Mouse (Mus musculus): ENCODE measurements at regions not wholly inside any gene's neighbourhood (a gene's known extent, or its start where the extent isn't known, plus 50 kb on each side); places are given as distances from the start of the nearest gene placed in this dataset.

GRCm38 (mm10) chr14:47795062-47795461 is 146.8 kb downstream of the Ktn1 start:
- no peak for DNase-seq (ENCODE audit: low spot score in 2 of 2)

DNA sequence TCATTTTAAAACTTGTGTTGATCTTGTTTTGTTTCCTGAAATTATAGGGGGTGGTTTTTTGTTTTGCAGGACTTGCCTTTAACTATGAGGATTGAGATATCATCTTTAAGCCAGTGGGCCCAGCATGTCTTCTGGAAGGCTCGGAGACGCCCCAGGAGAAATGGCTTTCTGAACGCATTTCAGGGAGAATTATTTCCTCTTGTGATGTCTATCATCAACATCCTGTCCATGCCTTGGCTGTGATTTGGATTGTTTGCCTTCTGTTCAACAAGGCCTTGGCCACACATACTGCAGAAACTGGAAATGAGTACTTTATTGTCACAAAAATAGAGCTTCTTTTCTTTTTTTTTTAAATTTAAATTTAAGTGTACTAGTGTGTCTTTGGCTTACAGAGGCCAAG is 150.0 kb downstream of the Ktn1 start:
- no peak for DNase-seq (ENCODE audit: low spot score in 2 of 2)

- DNase-seq (ENCODE audit: low spot score in 2 of 2), result no peak
Observed at GRCm38 (mm10) chr14:47799564-47799963, 151.3 kb downstream of the Ktn1 start.

DNA sequence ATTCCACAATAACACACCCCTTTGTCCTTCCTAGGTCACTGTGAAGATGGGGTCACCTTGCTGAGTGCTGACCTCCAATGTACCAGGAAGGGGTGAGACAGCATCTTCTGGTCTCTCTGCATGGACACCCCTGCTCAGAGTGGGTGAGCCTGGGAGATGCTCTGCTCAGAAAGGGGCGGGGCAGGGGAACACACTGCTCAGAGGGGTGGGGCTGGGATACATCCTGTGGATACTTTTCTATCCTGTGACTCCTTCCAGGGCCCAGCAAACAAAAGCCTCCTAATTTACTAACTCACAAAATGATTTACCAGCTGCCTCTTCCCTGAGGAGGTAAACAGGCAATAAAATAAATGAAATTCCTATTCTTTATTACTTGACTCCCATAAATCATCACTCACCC is 157.0 kb downstream of the Ktn1 start:
- no peak for DNase-seq (ENCODE audit: low spot score in 2 of 2)

DNA sequence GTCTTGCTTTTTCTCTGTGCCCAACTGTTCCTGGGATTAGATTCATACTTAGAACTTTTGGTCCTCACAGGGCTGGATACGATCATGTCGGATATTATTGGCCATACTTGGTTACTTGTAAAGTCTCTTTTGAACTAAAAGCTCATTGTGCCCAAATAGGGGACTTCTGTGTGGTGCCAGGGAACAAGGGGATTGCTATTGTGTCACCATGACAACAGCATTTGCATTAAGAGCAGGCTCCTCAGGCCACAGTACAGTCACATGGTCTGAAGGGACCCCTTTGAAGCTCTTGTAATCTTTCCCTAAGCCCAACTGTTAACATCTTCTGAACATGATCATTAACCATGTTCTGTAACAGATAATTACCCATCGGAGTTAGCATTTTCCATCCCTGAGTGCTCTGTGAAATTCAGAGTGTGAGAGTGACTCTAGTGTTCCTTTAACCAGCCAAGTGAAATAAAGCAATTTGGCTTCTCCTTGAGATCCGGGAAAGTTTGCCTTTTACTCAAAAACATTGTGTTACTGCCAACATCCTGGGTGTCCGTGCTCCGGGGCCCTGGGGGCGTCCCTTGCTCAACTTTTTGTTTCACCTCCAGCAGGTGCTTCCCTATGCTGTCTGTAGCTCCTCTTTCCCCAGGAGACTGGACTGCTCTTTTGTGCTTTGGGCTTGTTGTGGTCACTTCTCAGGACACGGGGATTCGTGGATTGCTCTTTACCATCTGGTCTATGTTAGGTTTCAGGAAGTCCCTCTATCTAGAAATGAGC is 157.7 kb downstream of the Ktn1 start:
- no peak for DNase-seq (ENCODE audit: low spot score in 2 of 2)

DNA sequence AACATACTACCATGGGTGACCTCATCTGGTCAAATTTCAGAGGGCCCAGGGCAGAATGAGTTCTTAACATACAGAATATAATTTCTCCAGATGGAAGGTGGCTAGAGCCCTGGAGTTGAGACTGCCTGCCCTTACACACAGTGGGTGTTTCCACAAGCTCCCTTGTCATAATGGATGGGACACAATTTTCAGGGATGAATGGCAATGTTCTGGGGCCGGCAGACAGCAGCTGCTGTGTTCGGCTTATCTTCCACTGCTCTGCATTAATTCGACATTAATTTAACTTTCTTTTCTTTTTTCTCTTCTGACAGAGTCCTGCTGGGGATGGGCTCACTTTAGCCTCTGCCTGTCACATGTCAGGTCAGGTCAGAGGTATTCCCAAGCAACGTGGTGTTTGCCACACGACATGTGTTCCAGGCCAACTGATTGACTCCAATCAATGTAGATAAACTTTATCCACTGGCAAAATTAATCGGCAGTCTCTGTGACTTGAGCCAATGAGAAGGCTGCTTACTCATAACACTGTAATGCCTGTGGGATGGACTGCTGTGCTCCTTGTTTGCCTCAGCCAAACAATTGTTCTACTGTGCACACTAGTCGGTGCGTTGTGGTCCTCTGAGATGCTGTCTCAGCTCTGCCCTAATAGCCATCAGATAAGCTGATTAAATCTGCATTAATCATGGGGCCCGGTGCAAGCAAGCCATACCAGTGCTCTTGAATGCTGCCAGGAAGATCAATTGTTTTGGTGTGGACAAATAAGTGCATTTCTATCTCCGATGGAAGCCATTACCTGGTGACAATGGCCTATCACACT is 160.1 kb downstream of the Ktn1 start:
- DNase-seq (ENCODE audit: low spot score in 2 of 2), result no peak

DNA sequence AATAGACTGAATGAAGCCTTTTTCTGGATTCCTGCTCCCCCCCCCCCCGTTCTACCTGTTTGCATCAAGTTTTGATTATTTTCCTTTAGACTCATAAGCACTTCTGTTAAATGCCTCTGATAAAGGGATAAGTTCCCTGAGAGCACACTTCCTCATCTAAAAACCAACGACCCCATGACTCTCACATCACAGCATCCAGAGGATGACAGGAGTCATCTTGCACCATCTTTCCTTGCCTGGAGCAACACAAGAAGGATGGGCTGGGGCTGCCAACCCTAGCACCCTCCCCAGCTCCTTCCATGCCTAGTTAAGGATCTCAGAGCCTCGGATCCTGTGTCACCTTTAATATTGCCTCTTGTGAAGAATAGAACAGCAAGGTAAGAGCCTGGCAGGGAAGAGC is 170.0 kb downstream of the Ktn1 start:
- no peak for DNase-seq (ENCODE audit: low spot score in 2 of 2)

DNA sequence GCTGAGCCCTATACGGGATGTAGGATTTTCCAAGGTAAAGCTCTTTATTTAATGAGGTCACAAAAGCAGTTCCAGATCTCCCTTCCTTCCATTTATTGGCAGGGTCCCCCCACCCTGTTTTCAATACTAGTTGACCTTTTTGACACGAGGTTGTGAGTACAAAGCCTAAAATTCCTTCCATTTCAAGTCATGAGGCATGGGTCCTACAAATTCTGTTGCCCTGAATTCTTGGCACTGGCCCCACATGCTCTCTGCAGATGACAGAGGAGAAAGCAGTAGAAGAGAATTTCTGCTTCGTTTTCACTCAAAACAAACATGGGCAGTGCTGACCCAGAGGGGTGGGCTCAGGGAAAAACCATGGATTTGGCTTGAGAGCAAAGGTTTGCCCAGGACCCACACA is 170.4 kb downstream of the Ktn1 start:
- no peak for DNase-seq (ENCODE audit: low spot score in 2 of 2)

DNA sequence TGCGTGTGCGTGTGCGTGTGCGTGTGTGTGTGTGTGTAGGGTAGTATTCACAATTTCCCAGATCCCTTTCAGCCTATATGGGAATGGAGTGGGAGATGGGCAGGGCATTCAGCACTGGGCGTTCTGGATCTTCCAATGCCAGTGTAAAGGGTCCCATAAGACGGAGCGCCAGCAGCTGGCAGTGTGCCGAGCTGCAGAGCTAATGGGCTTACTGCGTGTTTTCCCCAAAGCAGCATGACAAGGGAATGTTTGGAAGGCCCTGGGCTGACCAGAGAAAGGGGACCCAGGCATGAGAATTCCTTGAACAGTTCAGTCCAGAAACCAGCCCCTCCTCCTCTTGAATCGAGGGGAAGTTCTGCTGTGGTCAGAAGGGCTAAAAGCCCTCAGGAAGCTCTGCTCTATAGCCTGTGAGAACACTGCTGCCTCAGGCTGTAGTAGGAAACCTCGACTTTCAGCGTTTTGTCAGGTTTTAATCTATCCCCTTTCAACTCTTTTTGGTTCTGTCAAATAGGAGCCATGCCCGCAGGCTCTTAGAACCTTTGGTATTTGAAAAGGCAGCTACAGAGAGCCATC is 172.4 kb downstream of the Ktn1 start:
- DNase-seq (ENCODE audit: low spot score in 2 of 2), result no peak

DNA sequence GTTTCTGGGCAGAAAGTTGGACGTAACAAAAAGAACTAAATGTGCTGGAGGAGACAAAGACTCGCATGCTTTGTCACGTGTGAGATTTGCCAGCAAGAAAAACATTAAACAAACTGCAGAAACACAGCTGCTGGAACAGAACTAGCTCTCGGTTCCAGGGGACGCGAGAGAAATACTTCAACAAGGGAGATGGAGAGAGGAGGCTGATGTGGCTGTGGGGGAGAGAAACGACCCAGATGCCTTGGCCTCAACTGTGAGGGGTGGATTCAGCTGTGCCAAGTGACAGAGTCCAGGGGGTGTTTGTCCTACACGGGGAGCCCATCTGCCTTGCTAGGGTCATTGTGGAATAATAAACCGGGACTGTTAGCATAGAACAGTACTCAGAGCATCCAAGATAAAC is 174.9 kb downstream of the Ktn1 start:
- DNase-seq (ENCODE audit: low spot score in 2 of 2), result no peak

GRCm38 (mm10) chr14:47823696-47824095 is 175.4 kb downstream of the Ktn1 start:
- no peak for DNase-seq (ENCODE audit: low spot score in 2 of 2)

- DNase-seq (ENCODE audit: low spot score in 2 of 2), result no peak
Observed at GRCm38 (mm10) chr14:47825446-47825956, 177.3 kb downstream of the Ktn1 start.

GRCm38 (mm10) chr14:47826545-47826944 is 178.3 kb downstream of the Ktn1 start:
- no peak for DNase-seq (ENCODE audit: low spot score in 2 of 2)

GRCm38 (mm10) chr14:47827623-47828022 is 179.4 kb downstream of the Ktn1 start:
- DNase-seq (ENCODE audit: low spot score in 2 of 2), result no peak

DNA sequence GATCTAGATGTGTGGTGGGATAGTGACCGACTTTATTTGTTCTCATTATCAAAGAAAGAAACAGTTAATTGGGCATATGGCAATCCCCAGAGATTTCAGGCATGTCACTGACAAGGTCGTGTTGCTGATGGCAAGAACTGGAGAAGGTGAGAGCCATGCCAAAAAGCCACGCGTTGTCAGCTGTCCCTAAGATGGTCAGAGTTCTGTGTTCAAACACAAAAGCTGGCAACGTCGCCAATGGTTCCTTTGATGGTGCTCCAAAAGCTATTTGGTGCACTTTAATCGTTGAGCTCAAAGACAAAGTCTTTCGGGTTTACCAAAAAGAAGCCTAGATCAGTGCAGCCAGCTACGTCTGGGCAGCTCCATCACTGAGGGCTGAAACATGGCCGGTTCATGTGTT is 185.4 kb downstream of the Ktn1 start:
- DNase-seq (ENCODE audit: low spot score in 2 of 2), result no peak

GRCm38 (mm10) chr14:47835408-47835807 is 187.2 kb downstream of the Ktn1 start:
- no peak for DNase-seq (ENCODE audit: low spot score in 2 of 2)

GRCm38 (mm10) chr14:47839493-47840215 is 191.4 kb downstream of the Ktn1 start:
- no peak for DNase-seq (ENCODE audit: low spot score in 2 of 2)

GRCm38 (mm10) chr14:47844366-47844765 is 196.1 kb downstream of the Ktn1 start:
- DNase-seq (ENCODE audit: low spot score in 2 of 2), result no peak

- no peak for DNase-seq (ENCODE audit: low spot score in 2 of 2)
Observed at GRCm38 (mm10) chr14:47848861-47849260, 200.6 kb downstream of the Ktn1 start.

- no peak for DNase-seq (ENCODE audit: low spot score in 2 of 2)
Observed at GRCm38 (mm10) chr14:47856280-47856765, 208.1 kb downstream of the Ktn1 start.

DNA sequence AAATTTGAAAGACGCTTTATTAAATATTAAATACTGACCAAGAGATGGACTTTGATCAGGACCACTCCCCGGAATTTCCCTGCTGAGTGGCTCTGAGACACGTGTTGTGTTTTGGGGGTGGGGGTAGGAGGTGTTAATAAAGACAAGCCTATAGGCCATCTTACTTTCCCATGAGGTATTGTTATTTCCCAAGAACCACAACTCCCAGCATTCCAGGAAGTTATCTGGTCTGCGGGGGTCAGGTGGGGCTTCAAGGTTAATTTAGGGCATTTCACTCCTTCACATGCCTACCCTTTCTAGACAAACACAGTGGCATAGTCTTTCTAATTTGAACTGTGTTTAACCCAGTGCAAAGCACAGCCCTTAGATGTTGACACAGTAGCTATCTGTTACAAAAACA is 209.0 kb downstream of the Ktn1 start:
- DNase-seq (ENCODE audit: low spot score in 2 of 2), result no peak
